Mouse (Mus musculus): ENCODE results near the gene Epb42. TPM values are rescaled to one million over a fixed set of nuclear protein-coding genes. Genes with fewer than 3 reads are reported as not detected.

Gene Epb42
- total RNA-seq, 4 experiments from 2014 or later: 0.63 TPM; not detected in 3

Small RNA genes within 50 kb of the gene (microRNA-seq; reads per million reads assigned to microRNA genes)
- gene Gm44325: not detected

Other genes starting within 250 kb of the Epb42 start
- 10 to 100 TPM; 11.3 to 14.5 (median 11.8) TPM for gene Cdan1, start 186.9 kb downstream of the Epb42 start, total RNA-seq (2022)
- gene Ttbk2, start 186.5 kb downstream of the Epb42 start, total RNA-seq (2022): 10 to 100 TPM in 2 of 4 experiments, 1 to 10 TPM in 2; 8.8 to 13.1 (median 11.4) TPM
- gene Ubr1, start 66.4 kb downstream of the Epb42 start, total RNA-seq (2022): 10 to 100 TPM; 21.2 to 25.4 (median 24.0) TPM
- 1 to 10 TPM; 3.7 to 4.7 (median 4.0) TPM for gene Tmem62, start 60.1 kb downstream of the Epb42 start, total RNA-seq (2022)
- gene Ccndbp1, start 28.7 kb downstream of the Epb42 start, total RNA-seq (2022): 10 to 100 TPM; 27.6 to 30.7 (median 29.5) TPM
- not detected for gene Tgm5, start 48.8 kb upstream of the Epb42 start, total RNA-seq (2022)
- not detected for gene Tgm7, start 72.7 kb upstream of the Epb42 start, total RNA-seq (2022)
- 10 to 100 TPM in 2 of 4 experiments, 1 to 10 TPM in 2; 9.6 to 11.7 (median 10.3) TPM for gene Adal, start 103.4 kb upstream of the Epb42 start, total RNA-seq (2022)
- gene Lcmt2, start 103.6 kb upstream of the Epb42 start, total RNA-seq (2022): 10 to 100 TPM in 3 of 4 experiments, 1 to 10 TPM in 1; 10.0 to 11.5 (median 10.3) TPM
- 10 to 100 TPM; 15.4 to 17.0 (median 15.8) TPM for gene Tubgcp4, start 133.6 kb upstream of the Epb42 start, total RNA-seq (2022)
- 1 to 10 TPM; 6.0 to 6.6 (median 6.4) TPM for gene Zscan29, start 134.1 kb upstream of the Epb42 start, total RNA-seq (2022)
- gene Trp53bp1, start 234.3 kb upstream of the Epb42 start, total RNA-seq (2022): 10 to 100 TPM; 30.3 to 39.2 (median 33.5) TPM